Mouse (Mus musculus) lung, embryonic 14.5 days (tissue): ENCODE data around the gene Pygo2. TPM values are rescaled to one million over a fixed set of nuclear protein-coding genes. Genes with fewer than 3 reads are reported as not detected.

Experiments
- ATAC-seq: fragments of 200-750 bp; cut with Nextera tagmentation; 2 replicates; pipeline ENCODE4 v1.8.0; 2017; ENCODE audit warnings: mild to moderate bottlenecking, moderate TSS enrichment, moderate library complexity; ENCODE audit not compliant: insufficient read depth
- DNase-seq: peaks from one replicate; pipeline ENCODE4 v3.0.0-alpha.2; 2015
- H3K27ac ChIP-seq: fragments of 300-500 bp; sonication (generic); 2 replicates; pipeline ENCODE4 v1.5.1; 2014; ENCODE audit warnings: low read depth, mild to moderate bottlenecking, moderate library complexity
- H3K27me3 ChIP-seq: fragments of 300-500 bp; sonication (generic); 2 replicates; pipeline ENCODE4 v1.6.1; 2014; ENCODE audit warnings: low read length, control low read depth; ENCODE audit not compliant: insufficient read depth
- H3K36me3 ChIP-seq: fragments of 300-500 bp; sonication (generic); 2 replicates; pipeline ENCODE4 v1.6.1; 2014; ENCODE audit warnings: control low read depth; ENCODE audit not compliant: insufficient read depth
- H3K4me1 ChIP-seq: fragments of 300-500 bp; sonication (generic); 2 replicates; pipeline ENCODE4 v1.6.1; 2014; ENCODE audit warnings: antibody characterized with exemption, control low read depth; ENCODE audit not compliant: insufficient read depth
- H3K4me2 ChIP-seq: fragments of 300-500 bp; sonication (generic); 2 replicates; pipeline ENCODE4 v1.6.1; 2014; ENCODE audit warnings: mild to moderate bottlenecking
- H3K4me3 ChIP-seq: fragments of 300-500 bp; sonication (generic); 2 replicates; pipeline ENCODE4 v1.5.1; 2014; ENCODE audit warnings: low read depth, low read length
- H3K9ac ChIP-seq: fragments of 300-500 bp; sonication (generic); 2 replicates; pipeline ENCODE4 v1.6.1; 2014
- H3K9me3 ChIP-seq: fragments of 300-500 bp; sonication (generic); 2 replicates; pipeline ENCODE4 v1.6.1; 2016; ENCODE audit warnings: low read depth, low read length, control low read depth
- CTCF ChIP-seq: IDR thresholded peaks from 2 replicates; pipeline ENCODE4 v1.5.1; 2016; ENCODE audit warnings: antibody characterized with exemption, low read depth
- WGBS: fragments of 180-500 bp; shearing (Covaris S2); extraction: QIAGEN DNeasy Blood & Tissue Kit; methylation state at CpG from one replicate; pipeline ENCODE4 v1.1.7; 2014; 5-methylcytosine and 5-hydroxymethylcytosine counted together
- polyA plus RNA-seq: library from polyadenylated mRNA; unstranded; fragments of >200 nt; fragmentation: Nextera tagmentation; extraction: Ambion mirVana; gene quantifications from 2 replicates; pipeline ENCODE4 v1.2.1, GENCODE M21; 2014

Gene Pygo2
- polyA plus RNA-seq, 1 experiment from 2014 or later = 54.0 TPM

DNA sequence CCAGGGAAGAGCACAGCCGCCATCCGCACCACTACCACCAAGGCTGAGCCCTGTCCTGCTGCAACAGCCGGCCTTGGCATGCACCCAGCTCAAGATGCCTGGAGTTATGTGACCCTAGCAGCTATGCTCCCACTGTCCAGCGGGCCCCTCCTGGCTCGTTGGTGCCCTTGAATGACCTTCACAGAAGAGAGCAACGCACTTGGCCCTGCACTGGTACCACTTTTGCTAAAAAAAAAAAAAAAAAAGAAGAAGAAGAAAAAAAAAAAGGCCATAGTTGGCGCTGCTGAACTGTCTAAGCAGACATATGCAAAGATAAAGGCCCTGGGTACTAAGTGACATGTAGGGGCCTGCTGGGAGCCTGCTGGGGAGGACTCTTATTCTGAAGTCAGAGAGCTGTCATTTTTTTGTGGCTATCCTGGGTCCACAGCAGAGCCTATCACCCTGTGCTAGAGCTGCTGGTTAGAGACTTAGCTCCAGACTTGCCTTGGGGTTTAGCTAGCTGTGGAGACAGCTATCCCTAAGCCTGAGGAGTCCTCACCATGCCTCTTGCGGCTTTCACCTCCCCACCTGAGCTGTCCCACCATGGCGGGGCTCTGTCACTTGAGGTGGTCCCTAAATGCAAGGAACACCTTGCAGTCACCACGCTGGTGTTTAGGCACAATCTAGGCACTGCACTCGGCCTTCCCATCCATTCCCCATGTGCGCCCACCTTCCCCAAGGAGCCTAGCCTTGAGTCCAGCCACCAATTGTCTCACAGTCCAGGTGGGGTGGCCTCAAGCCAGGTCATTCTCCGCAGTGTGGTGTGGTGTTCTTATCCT lies 18.9 kb downstream of the Pygo2 start:
- WGBS = 39% methylated on average over 13 of the region's 13 CpGs
- ATAC-seq (peak; percentile 87), DNase-seq (peak; percentile 80)
- no peak overlapping the region for H3K9ac ChIP-seq
- H3K9me3 ChIP-seq = no peaks in the 10 kb centered on the region
- H3K27me3 ChIP-seq = no peaks in the 10 kb centered on the region
- H3K27ac ChIP-seq = peak overlapping the region; percentile 76
- TF ChIP-seq CTCF = no peak
- no peak overlapping the region for H3K4me3 ChIP-seq
- H3K4me1 ChIP-seq = peaks cover 14% of the 10 kb centered on the region
- peaks cover 19% of the 10 kb centered on the region; the same call in 1 of the 2 replicates for H3K36me3 ChIP-seq
- peak overlapping the region; percentile 40 for H3K4me2 ChIP-seq

DNA sequence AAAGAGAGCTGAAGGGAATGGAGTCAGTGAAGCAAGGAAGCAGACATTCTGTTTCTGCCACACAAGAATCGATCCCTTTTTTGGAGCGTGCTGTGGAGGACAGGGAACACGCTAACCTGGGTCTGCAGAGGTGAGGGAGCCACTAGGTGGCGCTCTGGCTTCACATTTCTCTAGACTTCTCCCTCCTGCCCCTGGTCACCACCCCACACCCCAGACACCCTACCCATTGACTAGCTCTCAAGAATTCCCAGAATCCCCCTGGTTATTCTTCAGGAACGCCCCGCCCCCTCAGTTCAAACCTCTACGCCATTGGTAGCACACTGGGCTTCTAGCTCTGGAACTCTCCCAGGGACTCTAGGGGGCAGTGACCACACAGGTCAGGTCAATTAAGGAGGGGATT lies 19.5 kb downstream of the Pygo2 start:
- 37% methylated on average over 7 of the region's 7 CpGs for WGBS
- peaks cover 19% of the 10 kb centered on the region; the same call in 1 of the 2 replicates for H3K36me3 ChIP-seq
- peaks cover 14% of the 10 kb centered on the region for H3K4me1 ChIP-seq
- H3K4me3 ChIP-seq = no peak overlapping the region
- H3K27ac ChIP-seq = peak overlapping the region; percentile 50; the same call in 1 of the 2 replicates
- ATAC-seq (peak; percentile 39; the same call in 1 of the 2 replicates), DNase-seq (peak; percentile 83)
- no peaks in the 10 kb centered on the region for H3K27me3 ChIP-seq
- TF ChIP-seq CTCF = peak; percentile 77
- H3K4me2 ChIP-seq = peak overlapping the region; percentile 40
- no peaks in the 10 kb centered on the region for H3K9me3 ChIP-seq
- no peak overlapping the region for H3K9ac ChIP-seq

DNA sequence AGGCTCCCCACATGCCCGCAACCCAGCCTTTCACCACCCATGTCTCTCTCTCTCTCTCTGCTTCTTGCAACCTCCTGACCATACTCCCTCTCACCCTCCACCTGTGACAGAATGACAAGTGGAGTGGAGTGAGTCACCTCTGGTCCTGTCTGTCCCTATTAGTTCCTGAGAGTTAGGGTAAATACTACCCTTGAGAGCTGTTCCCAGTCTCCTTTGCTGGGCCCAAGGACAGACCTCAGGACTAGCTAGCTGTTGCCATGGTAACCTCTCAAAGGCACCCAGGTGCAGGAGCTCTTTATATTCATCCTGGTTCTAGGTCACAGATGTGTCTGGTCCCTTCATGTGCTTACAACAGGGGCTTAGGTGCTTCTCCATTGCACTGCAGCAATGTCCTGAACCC lies 21.9 kb downstream of the Pygo2 start:
- Histone ChIP-seq H3K9me3 (no peaks in the 10 kb centered on the region), H3K36me3 (0 out of 2 replicates have a peak, but pooled peaks cover 7% of the 10 kb centered on the region), H3K27me3 (no peaks in the 10 kb centered on the region), H3K4me2 (no peak overlapping the region), H3K9ac (no peak overlapping the region), H3K27ac (peak overlapping the region; percentile 58; the same call in 1 of the 2 replicates), H3K4me1 (peaks cover 14% of the 10 kb centered on the region), H3K4me3 (no peak overlapping the region)
- ATAC-seq (peak; percentile 37; the same call in 1 of the 2 replicates), DNase-seq (peak; percentile 60)
- no peak for TF ChIP-seq CTCF
- 44% methylated on average over 1 of the region's 1 CpGs for WGBS

DNA sequence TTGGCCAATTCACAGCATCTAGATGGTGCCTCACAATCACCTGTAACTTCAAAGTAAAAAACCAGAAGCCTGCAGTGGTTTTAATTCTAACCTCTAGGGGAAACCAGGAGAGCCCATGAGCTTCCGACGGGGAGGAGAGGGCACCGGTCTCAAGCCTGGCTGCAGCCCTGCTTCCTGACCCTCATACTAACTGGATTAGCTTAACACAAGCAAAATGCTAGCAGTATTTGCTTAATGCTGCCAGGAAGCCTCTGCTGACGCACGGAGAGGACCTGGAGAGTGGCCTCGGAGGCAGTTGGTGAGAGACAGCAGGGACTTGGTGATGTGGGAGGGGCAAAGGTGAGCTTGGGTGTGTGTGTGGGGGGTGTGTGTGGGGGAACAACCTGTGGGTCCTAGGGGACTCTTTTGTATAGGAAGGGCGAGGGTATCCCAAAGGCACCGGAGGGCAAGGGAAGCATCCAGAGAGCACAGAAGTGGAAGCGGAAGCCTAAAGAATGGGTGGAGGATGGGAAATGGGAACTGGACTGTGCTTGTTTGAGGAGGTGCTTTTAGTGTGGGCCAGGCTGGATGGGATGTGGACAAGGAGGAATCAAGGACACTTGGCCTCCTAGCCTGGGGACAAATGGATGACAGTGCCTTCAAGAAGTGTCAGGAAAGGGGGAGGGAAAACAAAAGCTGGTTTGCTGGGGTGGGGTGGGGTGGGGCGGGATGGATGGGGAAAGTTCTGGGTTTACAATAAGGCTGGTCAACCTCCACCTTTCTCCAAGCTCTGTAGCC lies 24.6 kb downstream of the Pygo2 start, which contains the start of gene Pmvk:
Gene Pmvk, plus strand, starts transcription at position 141 of the 777 bp plus-strand sequence.
- no peaks in the 10 kb centered on the region for H3K36me3 ChIP-seq
- 0 out of 2 replicates have a peak, but pooled peaks cover 3% of the 10 kb centered on the region for H3K4me1 ChIP-seq
- H3K4me3 ChIP-seq = no peak within 1 kb of the TSS
- H3K27ac ChIP-seq = no peak within 1 kb of the TSS; the same call in 1 of the 2 replicates
- DNase-seq (no peak), ATAC-seq (no peak)
- H3K4me2 ChIP-seq = 0 out of 2 replicates have a peak within 1 kb of the TSS, but pooled peaks have one; percentile 10
- TF ChIP-seq CTCF = no peak
- WGBS = 52% methylated on average over 10 of the region's 10 CpGs
- H3K9me3 ChIP-seq = no peaks in the 10 kb centered on the region
- H3K9ac ChIP-seq = no peak within 1 kb of the TSS
- H3K27me3 ChIP-seq = no peaks in the 10 kb centered on the region

DNA sequence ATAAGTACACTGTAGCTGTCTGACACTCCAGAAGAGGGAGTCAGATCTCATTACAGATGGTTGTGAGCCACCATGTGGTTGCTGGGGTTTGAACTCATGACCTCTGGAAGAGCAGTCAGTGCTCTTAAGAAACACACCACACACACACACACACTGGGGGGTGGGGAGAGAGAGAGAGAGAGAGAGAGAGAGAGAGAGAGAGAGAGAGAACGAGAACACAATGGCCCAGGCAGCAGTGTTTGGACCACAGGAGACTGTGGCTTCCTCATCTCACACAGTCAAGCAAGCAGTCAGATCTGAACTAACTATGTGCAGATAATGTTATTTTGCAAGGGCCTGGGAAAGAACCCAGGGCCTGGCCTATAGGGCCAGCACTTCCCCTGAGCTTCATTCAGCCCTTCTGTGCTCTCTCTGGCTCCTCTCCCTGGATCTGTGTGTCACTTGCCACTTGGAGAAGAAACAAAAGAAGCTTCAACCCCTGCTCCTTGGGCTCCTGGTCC lies 25.8 kb downstream of the Pygo2 start:
- ATAC-seq (no peak), DNase-seq (no peak)
- Histone ChIP-seq H3K4me1 (0 out of 2 replicates have a peak, but pooled peaks cover 3% of the 10 kb centered on the region), H3K36me3 (no peaks in the 10 kb centered on the region), H3K27me3 (no peaks in the 10 kb centered on the region), H3K4me2 (no peak overlapping the region), H3K27ac (no peak overlapping the region), H3K9ac (no peak overlapping the region), H3K4me3 (no peak overlapping the region), H3K9me3 (no peaks in the 10 kb centered on the region)
- 31% methylated on average over 1 of the region's 1 CpGs for WGBS
- TF ChIP-seq CTCF = no peak

DNA sequence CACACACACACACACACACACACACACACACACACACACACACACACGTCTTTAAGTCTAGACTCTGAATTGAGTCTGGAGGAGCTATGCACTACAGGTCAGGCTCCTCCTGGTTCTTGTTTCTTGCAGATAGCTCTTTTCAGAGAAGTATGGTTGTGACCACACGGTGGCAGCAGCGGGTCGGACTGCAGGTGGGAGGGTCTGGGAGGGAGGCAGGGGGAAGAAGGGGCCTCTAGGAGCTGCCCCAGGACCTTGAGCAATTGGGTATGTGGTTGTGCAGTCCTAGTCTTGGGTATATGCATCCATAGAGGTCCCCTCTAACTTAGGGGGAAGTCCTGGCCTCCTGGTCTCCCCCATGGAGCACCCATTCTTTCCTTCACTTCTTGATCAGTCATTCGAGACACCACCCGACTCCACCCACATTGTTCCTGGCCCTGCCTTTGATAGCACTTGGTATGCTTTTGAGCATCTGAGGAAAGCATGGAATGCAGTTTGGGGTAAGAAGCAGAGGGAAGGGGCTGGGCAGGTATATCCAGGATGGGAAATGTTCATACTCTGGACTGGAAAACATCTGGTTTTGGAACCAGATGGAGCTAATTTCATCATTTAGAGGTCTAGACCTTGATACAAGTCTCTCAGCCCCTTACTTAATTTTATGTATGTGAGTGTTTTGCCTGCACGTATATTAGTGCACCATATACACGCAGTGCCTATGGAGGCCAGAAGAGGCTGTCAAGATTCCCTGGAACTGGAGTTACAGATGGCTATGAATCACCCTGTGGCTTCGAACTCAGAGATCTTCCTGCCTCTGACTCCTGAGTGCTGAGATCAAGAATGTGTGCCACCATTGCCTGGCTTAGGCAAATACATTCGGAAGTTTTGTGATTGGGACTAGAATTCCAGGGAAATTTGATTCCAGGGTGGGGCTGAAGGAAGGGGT lies 27.0 kb downstream of the Pygo2 start:
- Histone ChIP-seq H3K4me3 (no peak overlapping the region), H3K9me3 (no peaks in the 10 kb centered on the region), H3K4me1 (no peaks in the 10 kb centered on the region), H3K9ac (no peak overlapping the region), H3K27ac (no peak overlapping the region), H3K4me2 (no peak overlapping the region), H3K36me3 (no peaks in the 10 kb centered on the region), H3K27me3 (no peaks in the 10 kb centered on the region)
- TF ChIP-seq CTCF = peak; percentile 77
- 38% methylated on average over 10 of the region's 10 CpGs for WGBS
- peak; percentile 84 for DNase-seq
- no peak for ATAC-seq
